Mouse (Mus musculus): ENCODE data around the gene Lats2.

DNA sequence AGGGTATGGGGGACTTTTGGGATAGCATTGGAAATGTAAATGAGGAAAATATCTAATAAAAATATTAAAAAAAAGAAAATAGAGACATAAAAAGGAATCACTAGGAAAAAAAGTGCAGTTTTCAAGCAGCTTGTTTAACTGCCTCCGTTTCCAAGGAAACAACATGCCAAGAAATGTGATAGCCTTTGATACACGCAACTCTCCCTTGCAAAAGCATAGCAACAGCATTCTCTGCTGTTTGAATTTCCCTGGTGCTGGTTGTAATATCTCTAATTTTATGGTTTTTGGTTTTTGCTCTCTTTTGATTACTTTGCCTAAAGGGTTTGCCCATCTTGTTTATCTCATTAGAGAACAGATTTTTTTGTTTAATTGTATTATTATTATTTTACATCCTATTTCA, 82.7 kb downstream of the Lats2 start:
- TF ChIP-seq CTCF (IDR thresholded peaks at IDR 0.05; ENCODE audit: borderline replicate concordance, insufficient read depth, low read length): no peak
- no peak for TF ChIP-seq POLR2A (IDR thresholded peaks at IDR 0.05; ENCODE audit: low read depth, low read length)

Measured in embryonic fibroblast, embryonic 13.5 days (primary cell).